Mouse (Mus musculus): Measurements from ENCODE around the gene Ptpn1. TPM values are rescaled to one million over a fixed set of nuclear protein-coding genes. Genes with fewer than 3 reads are reported as not detected.

Gene Ptpn1
- polyA plus RNA-seq, 1 experiment from 2014 or later: 50.8 TPM

GRCm38 (mm10) chr2:167910178-167910540, 21.7 kb upstream of the Ptpn1 start:
- no peak for ATAC-seq (replicated peaks; ENCODE audit: extremely low read depth, insufficient read depth, low FRiP score)
- H3K4me1 ChIP-seq (ENCODE audit: control insufficient read depth, insufficient read depth, low read length): no peaks in the 10 kb centered on the region
- H3K36me3 ChIP-seq (ENCODE audit: control insufficient read depth, insufficient read depth): no peaks in the 10 kb centered on the region
- H3K27ac ChIP-seq (ENCODE audit: low read length): no peak overlapping the region
- no peaks in the 10 kb centered on the region for H3K27me3 ChIP-seq (ENCODE audit: control insufficient read depth, insufficient read depth, low read length)
- H3K4me3 ChIP-seq (ENCODE audit: low read length): no peak overlapping the region
- H3K9me3 ChIP-seq (replicated peaks; ENCODE audit: control insufficient read depth, low read length): peaks cover 7% of the 10 kb centered on the region
- 37% methylated on average over 3 of the region's 3 CpGs for WGBS
- no peak overlapping the region for H3K9ac ChIP-seq (ENCODE audit: low read length)
- H3K4me2 ChIP-seq (ENCODE audit: low read depth, low read length): no peak overlapping the region

GRCm38 (mm10) chr2:167911511-167911910, 20.3 kb upstream of the Ptpn1 start:
- Histone ChIP-seq H3K4me1 (ENCODE audit: control insufficient read depth, insufficient read depth, low read length) (no peaks in the 10 kb centered on the region), H3K27ac (ENCODE audit: low read length) (no peak overlapping the region), H3K9ac (ENCODE audit: low read length) (no peak overlapping the region), H3K27me3 (ENCODE audit: control insufficient read depth, insufficient read depth, low read length) (no peaks in the 10 kb centered on the region), H3K9me3 (replicated peaks; ENCODE audit: control insufficient read depth, low read length) (peaks cover 7% of the 10 kb centered on the region), H3K4me3 (ENCODE audit: low read length) (no peak overlapping the region), H3K4me2 (ENCODE audit: low read depth, low read length) (no peak overlapping the region), H3K36me3 (ENCODE audit: control insufficient read depth, insufficient read depth) (no peaks in the 10 kb centered on the region)
- ATAC-seq (replicated peaks; ENCODE audit: extremely low read depth, insufficient read depth, low FRiP score): no peak
- WGBS: 88% methylated on average over 5 of the region's 5 CpGs

- Histone ChIP-seq H3K9ac (ENCODE audit: low read length) (no peak overlapping the region), H3K4me3 (ENCODE audit: low read length) (no peak overlapping the region), H3K4me2 (ENCODE audit: low read depth, low read length) (no peak overlapping the region), H3K27me3 (ENCODE audit: control insufficient read depth, insufficient read depth, low read length) (no peaks in the 10 kb centered on the region), H3K27ac (ENCODE audit: low read length) (no peak overlapping the region), H3K9me3 (replicated peaks; ENCODE audit: control insufficient read depth, low read length) (no peaks in the 10 kb centered on the region), H3K36me3 (ENCODE audit: control insufficient read depth, insufficient read depth) (no peaks in the 10 kb centered on the region), H3K4me1 (ENCODE audit: control insufficient read depth, insufficient read depth, low read length) (peaks cover 5% of the 10 kb centered on the region; the same call in 1 of the 2 replicates)
- no peak for ATAC-seq (replicated peaks; ENCODE audit: extremely low read depth, insufficient read depth, low FRiP score)
- 69% methylated on average over 1 of the region's 1 CpGs for WGBS
Observed at GRCm38 (mm10) chr2:167919081-167919480, 12.8 kb upstream of the Ptpn1 start.

- no peaks in the 10 kb centered on the region for H3K36me3 ChIP-seq (ENCODE audit: control insufficient read depth, insufficient read depth)
- H3K27ac ChIP-seq (ENCODE audit: low read length): no peak overlapping the region
- WGBS: 59% methylated on average over 11 of the region's 11 CpGs
- H3K9ac ChIP-seq (ENCODE audit: low read length): peak overlapping the region; percentile 15; the same call in 1 of the 2 replicates
- H3K4me1 ChIP-seq (ENCODE audit: control insufficient read depth, insufficient read depth, low read length): peaks cover 11% of the 10 kb centered on the region
- no peaks in the 10 kb centered on the region for H3K9me3 ChIP-seq (replicated peaks; ENCODE audit: control insufficient read depth, low read length)
- no peak for ATAC-seq (replicated peaks; ENCODE audit: extremely low read depth, insufficient read depth, low FRiP score)
- no peak overlapping the region for H3K4me2 ChIP-seq (ENCODE audit: low read depth, low read length)
- H3K27me3 ChIP-seq (ENCODE audit: control insufficient read depth, insufficient read depth, low read length): no peaks in the 10 kb centered on the region
- no peak overlapping the region for H3K4me3 ChIP-seq (ENCODE audit: low read length)
Observed at GRCm38 (mm10) chr2:167920041-167920440, 11.8 kb upstream of the Ptpn1 start.

- Histone ChIP-seq H3K9ac (ENCODE audit: low read length) (no peak overlapping the region), H3K27ac (ENCODE audit: low read length) (no peak overlapping the region), H3K4me1 (ENCODE audit: control insufficient read depth, insufficient read depth, low read length) (peaks cover 19% of the 10 kb centered on the region), H3K4me2 (ENCODE audit: low read depth, low read length) (no peak overlapping the region), H3K27me3 (ENCODE audit: control insufficient read depth, insufficient read depth, low read length) (no peaks in the 10 kb centered on the region), H3K36me3 (ENCODE audit: control insufficient read depth, insufficient read depth) (no peaks in the 10 kb centered on the region), H3K9me3 (replicated peaks; ENCODE audit: control insufficient read depth, low read length) (no peaks in the 10 kb centered on the region), H3K4me3 (ENCODE audit: low read length) (no peak overlapping the region)
- no peak for ATAC-seq (replicated peaks; ENCODE audit: extremely low read depth, insufficient read depth, low FRiP score)
- 79% methylated on average over 9 of the region's 9 CpGs for WGBS
Observed at GRCm38 (mm10) chr2:167920960-167921495, 10.8 kb upstream of the Ptpn1 start.

- WGBS: 77% methylated on average over 8 of the region's 8 CpGs
- no peaks in the 10 kb centered on the region for H3K27me3 ChIP-seq (ENCODE audit: control insufficient read depth, insufficient read depth, low read length)
- no peak overlapping the region for H3K4me2 ChIP-seq (ENCODE audit: low read depth, low read length)
- no peaks in the 10 kb centered on the region for H3K36me3 ChIP-seq (ENCODE audit: control insufficient read depth, insufficient read depth)
- ATAC-seq (replicated peaks; ENCODE audit: extremely low read depth, insufficient read depth, low FRiP score): no peak
- H3K4me3 ChIP-seq (ENCODE audit: low read length): no peak overlapping the region
- H3K27ac ChIP-seq (ENCODE audit: low read length): no peak overlapping the region
- no peaks in the 10 kb centered on the region for H3K9me3 ChIP-seq (replicated peaks; ENCODE audit: control insufficient read depth, low read length)
- H3K9ac ChIP-seq (ENCODE audit: low read length): no peak overlapping the region
- peaks cover 19% of the 10 kb centered on the region for H3K4me1 ChIP-seq (ENCODE audit: control insufficient read depth, insufficient read depth, low read length)
Observed at GRCm38 (mm10) chr2:167921823-167922222, 10.0 kb upstream of the Ptpn1 start.

- Histone ChIP-seq H3K36me3 (ENCODE audit: control insufficient read depth, insufficient read depth) (no peaks in the 10 kb centered on the region), H3K9ac (ENCODE audit: low read length) (no peak overlapping the region), H3K4me3 (ENCODE audit: low read length) (no peak overlapping the region), H3K27me3 (ENCODE audit: control insufficient read depth, insufficient read depth, low read length) (no peaks in the 10 kb centered on the region), H3K4me1 (ENCODE audit: control insufficient read depth, insufficient read depth, low read length) (peaks cover 16% of the 10 kb centered on the region), H3K27ac (ENCODE audit: low read length) (no peak overlapping the region), H3K9me3 (replicated peaks; ENCODE audit: control insufficient read depth, low read length) (no peaks in the 10 kb centered on the region), H3K4me2 (ENCODE audit: low read depth, low read length) (no peak overlapping the region)
- 85% methylated on average over 5 of the region's 5 CpGs for WGBS
- no peak for ATAC-seq (replicated peaks; ENCODE audit: extremely low read depth, insufficient read depth, low FRiP score)
Observed at GRCm38 (mm10) chr2:167924011-167924410, 7.8 kb upstream of the Ptpn1 start.

- peak overlapping the region; percentile 60 for H3K4me3 ChIP-seq (ENCODE audit: low read length)
- H3K36me3 ChIP-seq (ENCODE audit: control insufficient read depth, insufficient read depth): no peaks in the 10 kb centered on the region
- no peaks in the 10 kb centered on the region for H3K27me3 ChIP-seq (ENCODE audit: control insufficient read depth, insufficient read depth, low read length)
- no peaks in the 10 kb centered on the region for H3K9me3 ChIP-seq (replicated peaks; ENCODE audit: control insufficient read depth, low read length)
- peaks cover 16% of the 10 kb centered on the region for H3K4me1 ChIP-seq (ENCODE audit: control insufficient read depth, insufficient read depth, low read length)
- peak overlapping the region; percentile 77 for H3K9ac ChIP-seq (ENCODE audit: low read length)
- H3K4me2 ChIP-seq (ENCODE audit: low read depth, low read length): peak overlapping the region; percentile 91
- 3% methylated on average over 29 of the region's 29 CpGs for WGBS
- H3K27ac ChIP-seq (ENCODE audit: low read length): peak overlapping the region; percentile 82
- peak; percentile 59 for ATAC-seq (replicated peaks; ENCODE audit: extremely low read depth, insufficient read depth, low FRiP score)
Observed at GRCm38 (mm10) chr2:167924803-167925604, 6.9 kb upstream of the Ptpn1 start.
